Mouse (Mus musculus) kidney, postnatal 10 days (tissue): Measurements from ENCODE around the gene Nsfl1c.
"Not testable (repeated sequence)": the region's sequence is repeated elsewhere in the genome, so short reads cannot be mapped to it uniquely, and the experiment has no call there.

Experiments used
- DNase-seq: peaks from one replicate; pipeline ENCODE4 v3.0.0; 2021; ENCODE audit warnings: mixed read lengths

Nsfl1c gene

GRCm38 (mm10) chr2:151494035-151494803, at the start of gene Nsfl1c:
Gene Nsfl1c (plus strand): TSS chr2:151494182.
- peak; percentile 97 for DNase-seq

- DNase-seq, result not testable (repeated sequence)
Observed at GRCm38 (mm10) chr2:151476053-151476452, 17.9 kb upstream of the Nsfl1c start, which contains the start of gene 4921509C19Rik. Gene 4921509C19Rik (minus strand): TSS chr2:151476153.

GRCm38 (mm10) chr2:151486496-151486895, 7.5 kb upstream of the Nsfl1c start:
- no peak for DNase-seq

- no peak for DNase-seq
Observed at GRCm38 (mm10) chr2:151498358-151498757, 4.4 kb downstream of the Nsfl1c start.

GRCm38 (mm10) chr2:151500442-151501007, 6.5 kb downstream of the Nsfl1c start:
- no peak for DNase-seq

- DNase-seq, result no peak
Observed at GRCm38 (mm10) chr2:151504226-151504625, 10.2 kb downstream of the Nsfl1c start.

GRCm38 (mm10) chr2:151512199-151512598, 18.2 kb downstream of the Nsfl1c start:
- peak; percentile 84 for DNase-seq

GRCm38 (mm10) chr2:151513525-151514285, 19.7 kb downstream of the Nsfl1c start:
- DNase-seq, result no peak

GRCm38 (mm10) chr2:151519000-151519399, 25.0 kb downstream of the Nsfl1c start:
- no peak for DNase-seq

- no peak for DNase-seq
Observed at GRCm38 (mm10) chr2:151524324-151525041, 30.5 kb downstream of the Nsfl1c start.

GRCm38 (mm10) chr2:151525520-151525919, 31.5 kb downstream of the Nsfl1c start:
- no peak for DNase-seq

GRCm38 (mm10) chr2:151528066-151528465, 34.1 kb downstream of the Nsfl1c start:
- DNase-seq, result no peak

- DNase-seq, result no peak
Observed at GRCm38 (mm10) chr2:151529169-151529568, 35.2 kb downstream of the Nsfl1c start.

- no peak for DNase-seq
Observed at GRCm38 (mm10) chr2:151530378-151531230, 36.6 kb downstream of the Nsfl1c start.

GRCm38 (mm10) chr2:151533632-151534031, 39.6 kb downstream of the Nsfl1c start:
- DNase-seq, result no peak

GRCm38 (mm10) chr2:151535961-151536617, 42.1 kb downstream of the Nsfl1c start:
- DNase-seq, result peak; percentile 32

GRCm38 (mm10) chr2:151536618-151536974, 42.6 kb downstream of the Nsfl1c start:
- DNase-seq, result peak; percentile 89

GRCm38 (mm10) chr2:151538646-151539045, 44.7 kb downstream of the Nsfl1c start:
- no peak for DNase-seq

GRCm38 (mm10) chr2:151542323-151543062, 48.5 kb downstream of the Nsfl1c start, which contains the start of gene Fkbp1a:
Gene Fkbp1a (plus strand): TSS chr2:151542483.
- DNase-seq, result peak; percentile 99

GRCm38 (mm10) chr2:151543063-151543895, 49.3 kb downstream of the Nsfl1c start:
- peak; percentile 88 for DNase-seq
